Mouse (Mus musculus): ENCODE results near the gene Pnpla7. TPM values are rescaled to one million over a fixed set of nuclear protein-coding genes. Genes with fewer than 3 reads are reported as not detected.

The Pnpla7 gene
- total RNA-seq (2014; rRNA removed) (6.7 and 7.6 TPM in 2 replicates), polyA plus RNA-seq (2015; fragmentation: Nextera tagmentation; extraction: Ambion mirVana) (4.1 and 4.8 TPM in 2 replicates)

GRCm38 (mm10) chr2:24975704-24976297 lies at the start of gene Pnpla7:
Gene Pnpla7 (plus strand): TSS chr2:24976033.
- Histone ChIP-seq H3K27ac (peak within 1 kb of the TSS; percentile 90), H3K4me2 (ENCODE audit: low read depth, low read length) (peak within 1 kb of the TSS; percentile 91), H3K9me3 (ENCODE audit: low read length) (no peaks in the 10 kb centered on the region), H3K4me3 (ENCODE audit: low read length) (peak within 1 kb of the TSS; percentile 84), H3K4me1 (ENCODE audit: insufficient read depth, low read length) (peaks cover 14% of the 10 kb centered on the region), H3K9ac (replicated peaks; ENCODE audit: low read length) (peak within 1 kb of the TSS; percentile 75), H3K36me3 (ENCODE audit: insufficient read depth, low read length) (peaks cover 9% of the 10 kb centered on the region; the same call in 1 of the 2 replicates), H3K27me3 (ENCODE audit: insufficient read depth, low read length) (no peaks in the 10 kb centered on the region)
- 1% methylated on average over 16 of the region's 16 CpGs for WGBS
- TF ChIP-seq CTCF (IDR thresholded peaks at IDR 0.05; ENCODE audit: low read depth) = no peak
- peak; percentile 75 for DNase-seq (ENCODE audit: low spot score)
- peak; percentile 50 for ATAC-seq

- Histone ChIP-seq H3K27me3 (ENCODE audit: insufficient read depth, low read length) (no peaks in the 10 kb centered on the region), H3K4me1 (ENCODE audit: insufficient read depth, low read length) (no peaks in the 10 kb centered on the region), H3K4me3 (ENCODE audit: low read length) (no peak overlapping the region), H3K36me3 (ENCODE audit: insufficient read depth, low read length) (peaks cover 9% of the 10 kb centered on the region; the same call in 1 of the 2 replicates), H3K27ac (no peak overlapping the region), H3K9me3 (ENCODE audit: low read length) (no peaks in the 10 kb centered on the region), H3K9ac (replicated peaks; ENCODE audit: low read length) (no peak overlapping the region), H3K4me2 (ENCODE audit: low read depth, low read length) (no peak overlapping the region)
- ATAC-seq (no peak), DNase-seq (ENCODE audit: low spot score) (no peak)
- TF ChIP-seq CTCF (IDR thresholded peaks at IDR 0.05; ENCODE audit: low read depth) = no peak
- WGBS = 81% methylated on average over 9 of the region's 9 CpGs
Observed at GRCm38 (mm10) chr2:24926345-24926964, 49.4 kb upstream of the Pnpla7 start.

GRCm38 (mm10) chr2:24926965-24927358 lies 48.9 kb upstream of the Pnpla7 start:
- Histone ChIP-seq H3K4me2 (ENCODE audit: low read depth, low read length) (no peak overlapping the region), H3K36me3 (ENCODE audit: insufficient read depth, low read length) (peaks cover 9% of the 10 kb centered on the region; the same call in 1 of the 2 replicates), H3K9me3 (ENCODE audit: low read length) (no peaks in the 10 kb centered on the region), H3K9ac (replicated peaks; ENCODE audit: low read length) (no peak overlapping the region), H3K27me3 (ENCODE audit: insufficient read depth, low read length) (no peaks in the 10 kb centered on the region), H3K4me3 (ENCODE audit: low read length) (no peak overlapping the region), H3K4me1 (ENCODE audit: insufficient read depth, low read length) (no peaks in the 10 kb centered on the region), H3K27ac (no peak overlapping the region)
- DNase-seq (ENCODE audit: low spot score) (no peak), ATAC-seq (no peak)
- TF ChIP-seq CTCF (IDR thresholded peaks at IDR 0.05; ENCODE audit: low read depth) = no peak
- WGBS = 80% methylated on average over 7 of the region's 7 CpGs

- 62% methylated on average over 4 of the region's 4 CpGs for WGBS
- DNase-seq (ENCODE audit: low spot score) = no peak
- ATAC-seq = no peak
Observed at GRCm38 (mm10) chr2:24927810-24928479, 47.9 kb upstream of the Pnpla7 start.

GRCm38 (mm10) chr2:24929119-24929518 lies 46.7 kb upstream of the Pnpla7 start:
- H3K27me3 ChIP-seq (ENCODE audit: insufficient read depth, low read length) = no peaks in the 10 kb centered on the region
- no peak for DNase-seq (ENCODE audit: low spot score)
- no peak overlapping the region for H3K4me3 ChIP-seq (ENCODE audit: low read length)
- no peak for ATAC-seq
- H3K4me1 ChIP-seq (ENCODE audit: insufficient read depth, low read length) = peaks cover 8% of the 10 kb centered on the region
- no peak overlapping the region for H3K27ac ChIP-seq
- H3K36me3 ChIP-seq (ENCODE audit: insufficient read depth, low read length) = peaks cover 9% of the 10 kb centered on the region; the same call in 1 of the 2 replicates
- H3K9ac ChIP-seq (replicated peaks; ENCODE audit: low read length) = no peak overlapping the region
- TF ChIP-seq CTCF (IDR thresholded peaks at IDR 0.05; ENCODE audit: low read depth) = no peak
- 66% methylated on average over 2 of the region's 2 CpGs for WGBS
- no peak overlapping the region for H3K4me2 ChIP-seq (ENCODE audit: low read depth, low read length)
- H3K9me3 ChIP-seq (ENCODE audit: low read length) = no peaks in the 10 kb centered on the region

More at GRCm38 (mm10) chr2:24927810-24928479, 47.9 kb upstream of the Pnpla7 start:
- no peak overlapping the region for H3K27ac ChIP-seq
- no peak overlapping the region for H3K4me3 ChIP-seq (ENCODE audit: low read length)
- no peaks in the 10 kb centered on the region for H3K4me1 ChIP-seq (ENCODE audit: insufficient read depth, low read length)
- TF ChIP-seq CTCF (IDR thresholded peaks at IDR 0.05; ENCODE audit: low read depth) = no peak
- H3K27me3 ChIP-seq (ENCODE audit: insufficient read depth, low read length) = no peaks in the 10 kb centered on the region
- no peak overlapping the region for H3K9ac ChIP-seq (replicated peaks; ENCODE audit: low read length)
- H3K9me3 ChIP-seq (ENCODE audit: low read length) = no peaks in the 10 kb centered on the region
- no peak overlapping the region for H3K4me2 ChIP-seq (ENCODE audit: low read depth, low read length)
- H3K36me3 ChIP-seq (ENCODE audit: insufficient read depth, low read length) = peaks cover 9% of the 10 kb centered on the region; the same call in 1 of the 2 replicates

GRCm38 (mm10) chr2:24929593-24929992 lies 46.2 kb upstream of the Pnpla7 start:
- 94% methylated on average over 5 of the region's 5 CpGs for WGBS
- Histone ChIP-seq H3K36me3 (ENCODE audit: insufficient read depth, low read length) (peaks cover 9% of the 10 kb centered on the region; the same call in 1 of the 2 replicates), H3K4me2 (ENCODE audit: low read depth, low read length) (no peak overlapping the region), H3K27ac (no peak overlapping the region), H3K9me3 (ENCODE audit: low read length) (no peaks in the 10 kb centered on the region), H3K27me3 (ENCODE audit: insufficient read depth, low read length) (no peaks in the 10 kb centered on the region), H3K4me1 (ENCODE audit: insufficient read depth, low read length) (peaks cover 10% of the 10 kb centered on the region), H3K9ac (replicated peaks; ENCODE audit: low read length) (no peak overlapping the region), H3K4me3 (ENCODE audit: low read length) (no peak overlapping the region)
- DNase-seq (ENCODE audit: low spot score) (no peak), ATAC-seq (no peak)
- TF ChIP-seq CTCF (IDR thresholded peaks at IDR 0.05; ENCODE audit: low read depth) = no peak

All from hindbrain, postnatal 0 days (tissue).